Mouse (Mus musculus): ENCODE data around the gene Ndufa11.

Ndufa11 gene

GRCm38 (mm10) chr17:56716655-56717362 is 758 bp upstream of the Ndufa11 start:
- DNase-seq: peak; percentile 100

- peak; percentile 60 for DNase-seq
Observed at GRCm38 (mm10) chr17:56722441-56722840, 4.9 kb downstream of the Ndufa11 start.

- DNase-seq: no peak
Observed at GRCm38 (mm10) chr17:56723419-56724161, 6.0 kb downstream of the Ndufa11 start.

GRCm38 (mm10) chr17:56727029-56727649 is 9.6 kb downstream of the Ndufa11 start:
- no peak for DNase-seq

GRCm38 (mm10) chr17:56727659-56728058 is 10.1 kb downstream of the Ndufa11 start:
- no peak for DNase-seq

GRCm38 (mm10) chr17:56728117-56728516 is 10.6 kb downstream of the Ndufa11 start:
- DNase-seq: no peak

GRCm38 (mm10) chr17:56729151-56729550 is 11.6 kb downstream of the Ndufa11 start:
- peak; percentile 53 for DNase-seq

GRCm38 (mm10) chr17:56729656-56730055 is 12.1 kb downstream of the Ndufa11 start:
- DNase-seq: no peak

- DNase-seq: no peak
Observed at GRCm38 (mm10) chr17:56736534-56736933, 19.0 kb downstream of the Ndufa11 start.

GRCm38 (mm10) chr17:56738221-56738620 is 20.7 kb downstream of the Ndufa11 start:
- DNase-seq: no peak

GRCm38 (mm10) chr17:56740118-56740787 is 22.7 kb downstream of the Ndufa11 start:
- no peak for DNase-seq

GRCm38 (mm10) chr17:56740788-56741160 is 23.2 kb downstream of the Ndufa11 start:
- no peak for DNase-seq

GRCm38 (mm10) chr17:56744173-56744572 is 26.6 kb downstream of the Ndufa11 start:
- DNase-seq: no peak

- no peak for DNase-seq
Observed at GRCm38 (mm10) chr17:56751404-56752072, 34.0 kb downstream of the Ndufa11 start.

GRCm38 (mm10) chr17:56753452-56753851 is 35.9 kb downstream of the Ndufa11 start:
- no peak for DNase-seq

GRCm38 (mm10) chr17:56754271-56755185 is 37.0 kb downstream of the Ndufa11 start:
- no peak for DNase-seq

- peak; percentile 51 for DNase-seq
Observed at GRCm38 (mm10) chr17:56756703-56757399, 39.3 kb downstream of the Ndufa11 start.

GRCm38 (mm10) chr17:56757416-56758123 is 40.0 kb downstream of the Ndufa11 start, which contains the start of gene Nrtn:
Gene Nrtn, minus strand, starts transcription at chr17:56757530.
- DNase-seq: peak; percentile 94

GRCm38 (mm10) chr17:56758132-56758531 is 40.6 kb downstream of the Ndufa11 start:
- DNase-seq: peak; percentile 95

GRCm38 (mm10) chr17:56759261-56759660 is 41.7 kb downstream of the Ndufa11 start:
- DNase-seq: no peak

Measured in kidney, adult 9 months (tissue).